Mouse (Mus musculus): ENCODE data around the gene Rras. TPM values are rescaled to one million over a fixed set of nuclear protein-coding genes. Genes with fewer than 3 reads are reported as not detected.

Rras gene
- total and polyA plus RNA-seq, 2 experiments from 2014 or later: 4.2 to 13.1 TPM

DNA sequence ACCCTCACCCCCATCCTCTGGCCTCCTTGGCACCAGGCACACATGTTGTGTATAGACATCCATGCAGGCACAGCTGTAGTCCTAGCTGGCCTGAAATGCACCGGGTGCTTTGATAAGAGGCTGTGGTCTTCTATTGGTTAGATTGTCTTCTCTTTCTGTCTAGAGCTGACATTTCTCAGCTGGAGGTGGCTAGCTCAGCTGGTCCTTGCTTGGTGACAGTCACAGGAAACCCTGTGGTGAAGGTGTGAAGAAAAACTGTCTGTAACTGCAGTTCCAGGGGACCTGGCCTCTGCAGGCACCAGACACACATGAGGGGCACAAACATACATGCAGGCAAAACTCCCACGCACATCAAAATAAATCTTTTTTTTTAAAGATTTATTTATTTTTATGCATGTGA, 51.9 kb downstream of the Rras start:
- WGBS: 84% methylated on average over 2 of the region's 2 CpGs
- no peak for ATAC-seq
- no peak overlapping the region for H3K4me2 ChIP-seq (ENCODE audit: low read depth)

More for the DNA sequence above, 51.9 kb downstream of the Rras start:
- no peak for TF ChIP-seq CTCF (IDR thresholded peaks at IDR 0.05; ENCODE audit: low read depth)
- no peaks in the 10 kb centered on the region for H3K27me3 ChIP-seq (ENCODE audit: insufficient read depth, low read length)
- no peaks in the 10 kb centered on the region for H3K9me3 ChIP-seq (ENCODE audit: low read length)
- no peaks in the 10 kb centered on the region for H3K4me1 ChIP-seq (ENCODE audit: insufficient read depth)
- peaks cover 6% of the 10 kb centered on the region for H3K36me3 ChIP-seq (ENCODE audit: insufficient read depth)
- H3K9ac ChIP-seq: no peak overlapping the region
- DNase-seq: no peak
- no peak overlapping the region for H3K27ac ChIP-seq (ENCODE audit: low read depth, low read length)
- H3K4me3 ChIP-seq (ENCODE audit: low read depth, low read length): no peak overlapping the region

Small RNA genes lying within 50 kb of the gene (microRNA-seq; reads per million reads assigned to microRNA genes)
- 0.49 to 1.5 reads per million in 2 experiments for gene Mir7054

Other genes starting within 250 kb of the Rras start
Only the 30 nearest of the 35 such genes appear.
- gene Akt1s1, start 169.0 kb upstream of the Rras start, total RNA-seq (2014; rRNA removed): 89.9 and 109 TPM in 2 replicates
- gene Akt1s1, start 169.0 kb upstream of the Rras start, polyA plus RNA-seq (2015; fragmentation: Nextera tagmentation; extraction: Ambion mirVana): 105 and 112 TPM in 2 replicates
- 71.9 and 378 TPM in 2 replicates for gene Tbc1d17, start 168.9 kb upstream of the Rras start, total RNA-seq (2014; rRNA removed)
- gene Tbc1d17, start 168.9 kb upstream of the Rras start, polyA plus RNA-seq (2015; fragmentation: Nextera tagmentation; extraction: Ambion mirVana): 87.8 and 115 TPM in 2 replicates
- 30.5 and 31.0 TPM in 2 replicates for gene Pnkp, start 160.8 kb upstream of the Rras start, total RNA-seq (2014; rRNA removed)
- 27.2 and 29.8 TPM in 2 replicates for gene Pnkp, start 160.8 kb upstream of the Rras start, polyA plus RNA-seq (2015; fragmentation: Nextera tagmentation; extraction: Ambion mirVana)
- gene Ptov1, start 148.2 kb upstream of the Rras start, total RNA-seq (2014; rRNA removed): 404 and 498 TPM in 2 replicates
- gene Ptov1, start 148.2 kb upstream of the Rras start, polyA plus RNA-seq (2015; fragmentation: Nextera tagmentation; extraction: Ambion mirVana): 495 and 513 TPM in 2 replicates
- gene Med25, start 125.2 kb upstream of the Rras start, total RNA-seq (2014; rRNA removed): 113 and 148 TPM in 2 replicates
- gene Med25, start 125.2 kb upstream of the Rras start, polyA plus RNA-seq (2015; fragmentation: Nextera tagmentation; extraction: Ambion mirVana): 142 and 151 TPM in 2 replicates
- gene Fuz, start 121.9 kb upstream of the Rras start, total RNA-seq (2014; rRNA removed): 17.0 and 22.3 TPM in 2 replicates
- gene Fuz, start 121.9 kb upstream of the Rras start, polyA plus RNA-seq (2015; fragmentation: Nextera tagmentation; extraction: Ambion mirVana): 13.8 and 16.6 TPM in 2 replicates
- 140 and 175 TPM in 2 replicates for gene Ap2a1, start 88.5 kb upstream of the Rras start, total RNA-seq (2014; rRNA removed)
- gene Ap2a1, start 88.5 kb upstream of the Rras start, polyA plus RNA-seq (2015; fragmentation: Nextera tagmentation; extraction: Ambion mirVana): 101 and 113 TPM in 2 replicates
- not detected in 2 replicates for gene Tsks, start 74.8 kb upstream of the Rras start, total RNA-seq (2014; rRNA removed)
- 0.18 TPM in 1 of 2 replicates, not detected in the other for gene Tsks, start 74.8 kb upstream of the Rras start, polyA plus RNA-seq (2015; fragmentation: Nextera tagmentation; extraction: Ambion mirVana)
- gene Cpt1c, start 43.1 kb upstream of the Rras start, total RNA-seq (2014; rRNA removed): 71.9 and 73.1 TPM in 2 replicates
- 34.3 and 49.6 TPM in 2 replicates for gene Cpt1c, start 43.1 kb upstream of the Rras start, polyA plus RNA-seq (2015; fragmentation: Nextera tagmentation; extraction: Ambion mirVana)
- gene Prmt1, start 31.4 kb upstream of the Rras start, total RNA-seq (2014; rRNA removed): 208 and 220 TPM in 2 replicates
- gene Prmt1, start 31.4 kb upstream of the Rras start, polyA plus RNA-seq (2015; fragmentation: Nextera tagmentation; extraction: Ambion mirVana): 598 and 639 TPM in 2 replicates
- gene Irf3, start 20.3 kb upstream of the Rras start, total RNA-seq (2014; rRNA removed): 39.3 and 39.7 TPM in 2 replicates
- gene Irf3, start 20.3 kb upstream of the Rras start, polyA plus RNA-seq (2015; fragmentation: Nextera tagmentation; extraction: Ambion mirVana): 23.1 and 24.0 TPM in 2 replicates
- gene Bcl2l12, start 19.2 kb upstream of the Rras start, total RNA-seq (2014; rRNA removed): 7.5 and 7.9 TPM in 2 replicates
- 7.8 and 8.5 TPM in 2 replicates for gene Bcl2l12, start 19.2 kb upstream of the Rras start, polyA plus RNA-seq (2015; fragmentation: Nextera tagmentation; extraction: Ambion mirVana)
- 58.7 and 72.5 TPM in 2 replicates for gene Scaf1, start 1.6 kb upstream of the Rras start, total RNA-seq (2014; rRNA removed)
- 43.4 and 50.0 TPM in 2 replicates for gene Scaf1, start 1.6 kb upstream of the Rras start, polyA plus RNA-seq (2015; fragmentation: Nextera tagmentation; extraction: Ambion mirVana)
- 12.6 and 14.0 TPM in 2 replicates for gene Prr12, start 34.9 kb downstream of the Rras start, total RNA-seq (2014; rRNA removed)
- gene Prr12, start 34.9 kb downstream of the Rras start, polyA plus RNA-seq (2015; fragmentation: Nextera tagmentation; extraction: Ambion mirVana): 4.9 and 8.2 TPM in 2 replicates
- gene Nosip, start 44.5 kb downstream of the Rras start, total RNA-seq (2014; rRNA removed): 75.2 and 76.4 TPM in 2 replicates
- gene Nosip, start 44.5 kb downstream of the Rras start, polyA plus RNA-seq (2015; fragmentation: Nextera tagmentation; extraction: Ambion mirVana): 74.3 and 75.2 TPM in 2 replicates
- 6.3 and 15.9 TPM in 2 replicates for gene Prrg2, start 44.7 kb downstream of the Rras start, total RNA-seq (2014; rRNA removed)
- 14.9 and 15.1 TPM in 2 replicates for gene Prrg2, start 44.7 kb downstream of the Rras start, polyA plus RNA-seq (2015; fragmentation: Nextera tagmentation; extraction: Ambion mirVana)
- gene Rcn3, start 74.3 kb downstream of the Rras start, total RNA-seq (2014; rRNA removed): 29.7 and 43.8 TPM in 2 replicates
- 32.6 and 36.4 TPM in 2 replicates for gene Rcn3, start 74.3 kb downstream of the Rras start, polyA plus RNA-seq (2015; fragmentation: Nextera tagmentation; extraction: Ambion mirVana)
- 24.9 and 29.4 TPM in 2 replicates for gene Fcgrt, start 85.9 kb downstream of the Rras start, total RNA-seq (2014; rRNA removed)
- 35.1 and 44.7 TPM in 2 replicates for gene Fcgrt, start 85.9 kb downstream of the Rras start, polyA plus RNA-seq (2015; fragmentation: Nextera tagmentation; extraction: Ambion mirVana)
- 974 and 1,229 TPM in 2 replicates for gene Rps11, start 106.5 kb downstream of the Rras start, total RNA-seq (2014; rRNA removed)
- 814 and 982 TPM in 2 replicates for gene Rps11, start 106.5 kb downstream of the Rras start, polyA plus RNA-seq (2015; fragmentation: Nextera tagmentation; extraction: Ambion mirVana)
- 2,018 and 2,903 TPM in 2 replicates for gene Rpl13a, start 110.8 kb downstream of the Rras start, total RNA-seq (2014; rRNA removed)
- 852 and 1,121 TPM in 2 replicates for gene Rpl13a, start 110.8 kb downstream of the Rras start, polyA plus RNA-seq (2015; fragmentation: Nextera tagmentation; extraction: Ambion mirVana)
- not detected in 2 replicates for gene Gm45713, start 118.3 kb downstream of the Rras start, total RNA-seq (2014; rRNA removed)
- gene Gm45713, start 118.3 kb downstream of the Rras start, polyA plus RNA-seq (2015; fragmentation: Nextera tagmentation; extraction: Ambion mirVana): 0.36 TPM in 1 of 2 replicates, not detected in the other
- gene Flt3l, start 118.5 kb downstream of the Rras start, total RNA-seq (2014; rRNA removed): 2.3 and 3.1 TPM in 2 replicates
- gene Flt3l, start 118.5 kb downstream of the Rras start, polyA plus RNA-seq (2015; fragmentation: Nextera tagmentation; extraction: Ambion mirVana): 1.9 and 6.8 TPM in 2 replicates
- 112 and 117 TPM in 2 replicates for gene Pih1d1, start 136.3 kb downstream of the Rras start, total RNA-seq (2014; rRNA removed)
- gene Pih1d1, start 136.3 kb downstream of the Rras start, polyA plus RNA-seq (2015; fragmentation: Nextera tagmentation; extraction: Ambion mirVana): 74.3 and 80.4 TPM in 2 replicates
- gene Aldh16a1, start 136.6 kb downstream of the Rras start, total RNA-seq (2014; rRNA removed): 10.2 and 14.2 TPM in 2 replicates
- gene Aldh16a1, start 136.6 kb downstream of the Rras start, polyA plus RNA-seq (2015; fragmentation: Nextera tagmentation; extraction: Ambion mirVana): 13.3 TPM in 2 replicates
- 71.4 and 87.5 TPM in 2 replicates for gene Slc17a7, start 146.0 kb downstream of the Rras start, total RNA-seq (2014; rRNA removed)
- gene Slc17a7, start 146.0 kb downstream of the Rras start, polyA plus RNA-seq (2015; fragmentation: Nextera tagmentation; extraction: Ambion mirVana): 47.6 and 50.3 TPM in 2 replicates
- gene Gfy, start 161.6 kb downstream of the Rras start, total RNA-seq (2014; rRNA removed): not detected in 2 replicates
- 0.21 TPM in 1 of 2 replicates, not detected in the other for gene Gfy, start 161.6 kb downstream of the Rras start, polyA plus RNA-seq (2015; fragmentation: Nextera tagmentation; extraction: Ambion mirVana)
- not detected in 2 replicates for gene Pth2, start 163.0 kb downstream of the Rras start, total RNA-seq (2014; rRNA removed)
- gene Pth2, start 163.0 kb downstream of the Rras start, polyA plus RNA-seq (2015; fragmentation: Nextera tagmentation; extraction: Ambion mirVana): 0.34 and 0.48 TPM in 2 replicates
- gene Ccdc155, start 186.9 kb downstream of the Rras start, total RNA-seq (2014; rRNA removed): 0.14 and 0.46 TPM in 2 replicates
- gene Ccdc155, start 186.9 kb downstream of the Rras start, polyA plus RNA-seq (2015; fragmentation: Nextera tagmentation; extraction: Ambion mirVana): 0.35 and 0.97 TPM in 2 replicates
- 8.4 and 9.1 TPM in 2 replicates for gene Dkkl1, start 194.2 kb downstream of the Rras start, total RNA-seq (2014; rRNA removed)
- 8.9 and 12.1 TPM in 2 replicates for gene Dkkl1, start 194.2 kb downstream of the Rras start, polyA plus RNA-seq (2015; fragmentation: Nextera tagmentation; extraction: Ambion mirVana)
- 30.6 and 40.6 TPM in 2 replicates for gene Tead2, start 197.8 kb downstream of the Rras start, total RNA-seq (2014; rRNA removed)
- gene Tead2, start 197.8 kb downstream of the Rras start, polyA plus RNA-seq (2015; fragmentation: Nextera tagmentation; extraction: Ambion mirVana): 18.4 and 22.5 TPM in 2 replicates

Measured in forebrain, postnatal 0 days (tissue).